Mouse (Mus musculus) MEL (cell line): ENCODE data around the gene Trappc11. TPM values are rescaled to one million over a fixed set of nuclear protein-coding genes. Genes with fewer than 3 reads are reported as not detected.

ENCODE experiments used
- DNase-seq: peaks from one replicate; pipeline ENCODE4 v3.0.0; 2011; ENCODE audit warnings: low read depth, low spot score
- H3K27ac ChIP-seq: 2 replicates; pipeline ENCODE4 v1.5.1; 2012; ENCODE audit warnings: low read depth, mild to moderate bottlenecking, control low read depth, low read length, moderate library complexity; ENCODE audit not compliant: control insufficient read depth
- H3K27me3 ChIP-seq, 2 experiments: fragments of 150-350 bp in 1 of 2; sonication (generic) in 1 of 2; 2 replicates each; pipeline ENCODE4 v1.6.1; 2012; ENCODE audit warnings: low read length in 2 of 2, mild to moderate bottlenecking in 2 of 2, improper control_type of control experiment in 1 of 2, moderate library complexity in 1 of 2; ENCODE audit not compliant: insufficient read depth in 2 of 2, control insufficient read depth in 1 of 2
- H3K36me3 ChIP-seq, 2 experiments: 2 replicates each; pipeline ENCODE4 v1.6.1; 2012 to 2014; ENCODE audit warnings: low read length in 2 of 2, improper control_type of control experiment in 1 of 2, inconsistent platforms in 1 of 2, mild to moderate bottlenecking in 1 of 2; ENCODE audit not compliant: insufficient read depth in 2 of 2, control insufficient read depth in 1 of 2
- H3K4me1 ChIP-seq, 2 experiments: fragments of 150-350 bp in 1 of 2; sonication (generic) in 1 of 2; 2 replicates each; pipeline ENCODE4 v1.6.1; 2012; ENCODE audit warnings: low read length in 2 of 2, improper control_type of control experiment in 1 of 2, mild to moderate bottlenecking in 1 of 2; ENCODE audit not compliant: insufficient read depth in 2 of 2, control insufficient read depth in 1 of 2
- H3K4me3 ChIP-seq, 2 experiments: fragments of 150-350 bp in 1 of 2; sonication (generic) in 1 of 2; 2 replicates each; pipeline ENCODE4 v1.5.1; 2012; ENCODE audit warnings: low read depth in 2 of 2, low read length in 2 of 2, mild to moderate bottlenecking in 2 of 2, moderate library complexity in 2 of 2, control low read depth in 1 of 2, improper control_type of control experiment in 1 of 2; ENCODE audit not compliant: control insufficient read depth in 1 of 2, insufficient read depth in 1 of 2
- H3K79me2 ChIP-seq: 2 replicates; pipeline ENCODE4 v1.6.1; 2012; ENCODE audit warnings: mild to moderate bottlenecking, low read length, moderate library complexity; ENCODE audit not compliant: control insufficient read depth, poor library complexity, insufficient read depth
- H3K9ac ChIP-seq: 2 replicates; pipeline ENCODE4 v1.6.1; 2012; ENCODE audit warnings: low read depth, mild to moderate bottlenecking, control low read depth, low read length, moderate library complexity; ENCODE audit not compliant: control insufficient read depth, poor library complexity, severe bottlenecking
- H3K9me3 ChIP-seq: fragments of 150-350 bp; sonication (generic); replicated peaks from 2 replicates; pipeline ENCODE4 v1.6.1; 2012; ENCODE audit warnings: mild to moderate bottlenecking, low read length, improper control_type of control experiment, moderate library complexity; ENCODE audit not compliant: insufficient read depth
- CHD2 ChIP-seq: IDR thresholded peaks from 2 replicates; pipeline ENCODE4 v1.6.1; 2011; ENCODE audit warnings: low read length, improper control_type of control experiment
- ELF1 ChIP-seq: IDR thresholded peaks from 2 replicates; pipeline ENCODE4 v1.6.1; 2014; ENCODE audit warnings: low read depth, mild to moderate bottlenecking, inconsistent platforms, low read length, improper control_type of control experiment, moderate library complexity
- ETS1 ChIP-seq: IDR thresholded peaks from 2 replicates; pipeline ENCODE4 v1.6.1; 2012; ENCODE audit warnings: low read depth, mild to moderate bottlenecking, inconsistent platforms, low read length, improper control_type of control experiment, moderate library complexity
- GABPA ChIP-seq: IDR thresholded peaks from 2 replicates; pipeline ENCODE4 v1.6.1; 2012; ENCODE audit warnings: low read depth, mild to moderate bottlenecking, inconsistent platforms, low read length, improper control_type of control experiment, moderate library complexity
- HCFC1 ChIP-seq: IDR thresholded peaks from 2 replicates; pipeline ENCODE4 v1.6.1; 2012; ENCODE audit warnings: low read depth, mild to moderate bottlenecking, inconsistent platforms, low read length, improper control_type of control experiment, moderate library complexity
- MXI1 ChIP-seq: IDR thresholded peaks from 2 replicates; pipeline ENCODE4 v1.6.1; 2011; ENCODE audit warnings: mild to moderate bottlenecking, low read depth, low read length, improper control_type of control experiment
- MYC ChIP-seq: IDR thresholded peaks from 2 replicates; pipeline ENCODE4 v1.6.1; 2011; ENCODE audit warnings: low read depth, mild to moderate bottlenecking, low read length, improper control_type of control experiment, moderate library complexity
- POLR2AphosphoS2 ChIP-seq: IDR thresholded peaks from 2 replicates; pipeline ENCODE4 v1.6.1; 2011; ENCODE audit warnings: low read length, improper control_type of control experiment
- RCOR1 ChIP-seq: IDR thresholded peaks from 2 replicates; pipeline ENCODE4 v1.6.1; 2012; ENCODE audit warnings: low read depth, mild to moderate bottlenecking, inconsistent platforms, low read length, improper control_type of control experiment
- SIN3A ChIP-seq: IDR thresholded peaks from 2 replicates; pipeline ENCODE4 v1.6.1; 2012; ENCODE audit warnings: low read length, improper control_type of control experiment, inconsistent platforms
- SMC3 ChIP-seq: IDR thresholded peaks from 2 replicates; pipeline ENCODE4 v1.6.1; 2011; ENCODE audit warnings: low read depth, low read length, improper control_type of control experiment
- TAL1 ChIP-seq: IDR thresholded peaks from 2 replicates; pipeline ENCODE4 v1.6.1; 2012; ENCODE audit warnings: mild to moderate bottlenecking, inconsistent platforms, low read length, moderate library complexity, mixed read lengths
- UBTF ChIP-seq: IDR thresholded peaks from 2 replicates; pipeline ENCODE4 v1.6.1; 2012; ENCODE audit warnings: low read depth, mild to moderate bottlenecking, inconsistent platforms, low read length, improper control_type of control experiment, moderate library complexity, borderline replicate concordance; ENCODE audit not compliant: insufficient read depth
- USF1 ChIP-seq: IDR thresholded peaks from 2 replicates; pipeline ENCODE4 v1.6.1; 2014; ENCODE audit warnings: low read depth, mild to moderate bottlenecking, inconsistent platforms, low read length, improper control_type of control experiment, moderate library complexity
- USF2 ChIP-seq, 2 experiments: IDR thresholded peaks; 2 replicates each; pipeline ENCODE4 v1.6.1; 2011 to 2012; ENCODE audit warnings: improper control_type of control experiment in 2 of 2, low read length in 2 of 2, borderline replicate concordance in 1 of 2, inconsistent platforms in 1 of 2, low read depth in 1 of 2, mild to moderate bottlenecking in 1 of 2; ENCODE audit not compliant: insufficient read depth in 1 of 2
- ZC3H11A ChIP-seq: IDR thresholded peaks from 2 replicates; pipeline ENCODE4 v1.6.1; 2012; ENCODE audit warnings: low read depth, mild to moderate bottlenecking, inconsistent platforms, low read length, improper control_type of control experiment
- ZKSCAN1 ChIP-seq: IDR thresholded peaks from 2 replicates; pipeline ENCODE4 v1.6.1; 2012; ENCODE audit warnings: low read depth, mild to moderate bottlenecking, inconsistent platforms, low read length, improper control_type of control experiment, moderate library complexity
- ZMIZ1 ChIP-seq: IDR thresholded peaks from 2 replicates; pipeline ENCODE4 v1.6.1; 2012; ENCODE audit warnings: low read depth, mild to moderate bottlenecking, inconsistent platforms, low read length, improper control_type of control experiment, moderate library complexity
- polyA plus RNA-seq, 2 experiments: library from polyadenylated mRNA; stranded (reverse) in 1 of 2; unstranded in 1 of 2; fragments of >175 nt in 1 of 2; fragments of >200 nt in 1 of 2; gene quantifications; 2 replicates each; pipeline versions ENCODE4 v1.2.1 to v1.2.4; 2012; ENCODE audit warnings: low replicate concordance in 2 of 2, low read depth in 1 of 2; ENCODE audit not compliant: insufficient read length in 2 of 2, insufficient read depth in 1 of 2, missing spikeins in 1 of 2
- total RNA-seq: library from RNA; depleted of rRNA; stranded (reverse); fragments of 300-350 nt; gene quantifications from 2 replicates; pipeline ENCODE4 v1.2.3, GENCODE M21; 2012

Trappc11 gene
- total and polyA plus RNA-seq, 3 experiments: 22.8 to 30.1 TPM; not detected in 1

GRCm38 (mm10) chr8:47495428-47495827 is 37.8 kb downstream of the Trappc11 start:
- no peaks in the 10 kb centered on the region for H3K9me3 ChIP-seq
- DNase-seq: no peak
- H3K36me3 ChIP-seq: no peaks in the 10 kb centered on the region; a peak in 1 of 4 replicates
- H3K4me3 ChIP-seq: no peak overlapping the region
- no peak for TF ChIP-seq HCFC1
- TF ChIP-seq GABPA: no peak
- TF ChIP-seq ELF1: no peak
- TF ChIP-seq MXI1: no peak
- no peak for TF ChIP-seq POLR2AphosphoS2
- TF ChIP-seq RCOR1: no peak
- TF ChIP-seq TAL1: no peak
- no peak for TF ChIP-seq UBTF
- no peak for TF ChIP-seq ZC3H11A
- no peak for TF ChIP-seq SMC3
- TF ChIP-seq USF2 (IDR thresholded peaks at IDR 0.05; ENCODE audit: borderline replicate concordance in 1 of 2, insufficient read depth in 1 of 2, low read depth in 1 of 2, low read length in 2 of 2): no peak
- no peak for TF ChIP-seq USF1
- no peak for TF ChIP-seq CHD2
- TF ChIP-seq ZMIZ1: no peak
- no peak for TF ChIP-seq MYC
- no peak for TF ChIP-seq ZKSCAN1
- TF ChIP-seq SIN3A: no peak
- no peak overlapping the region for H3K9ac ChIP-seq
- H3K4me1 ChIP-seq: no peaks in the 10 kb centered on the region
- no peaks in the 10 kb centered on the region for H3K79me2 ChIP-seq
- no peak overlapping the region for H3K27ac ChIP-seq
- H3K27me3 ChIP-seq: no peaks in the 10 kb centered on the region

GRCm38 (mm10) chr8:47494602-47495153 is 38.6 kb downstream of the Trappc11 start:
- Histone ChIP-seq H3K4me1 (no peaks in the 10 kb centered on the region), H3K79me2 (no peaks in the 10 kb centered on the region), H3K36me3 (no peaks in the 10 kb centered on the region; a peak in 1 of 4 replicates), H3K9ac (no peak overlapping the region), H3K4me3 (no peak overlapping the region), H3K27me3 (no peaks in the 10 kb centered on the region), H3K9me3 (no peaks in the 10 kb centered on the region), H3K27ac (no peak overlapping the region)
- no peak for DNase-seq
- no peak for TF ChIP-seq ETS1
